Mouse (Mus musculus) forebrain, embryonic 16.5 days (tissue): ENCODE data around the gene Tnf. TPM values are rescaled to one million over a fixed set of nuclear protein-coding genes. Genes with fewer than 3 reads are reported as not detected.

Experiments used
- ATAC-seq: fragments of 200-750 bp; cut with Nextera tagmentation; 2 replicates; pipeline ENCODE4 v1.8.0; 2017; ENCODE audit warnings: mild to moderate bottlenecking, moderate library complexity
- H3K27ac ChIP-seq: fragments of 300-500 bp; sonication (generic); 2 replicates; pipeline ENCODE4 v1.5.1; 2014; ENCODE audit warnings: low read length, control low read depth
- H3K27me3 ChIP-seq: fragments of 300-500 bp; sonication (generic); replicated peaks from 2 replicates; pipeline ENCODE4 v1.6.1; 2014; ENCODE audit warnings: low read length; ENCODE audit not compliant: control insufficient read depth, insufficient read depth
- H3K36me3 ChIP-seq: fragments of 300-500 bp; sonication (generic); 2 replicates; pipeline ENCODE4 v1.6.1; 2014; ENCODE audit not compliant: control insufficient read depth, insufficient read depth
- H3K4me1 ChIP-seq: fragments of 300-500 bp; sonication (generic); replicated peaks from 2 replicates; pipeline ENCODE4 v1.6.1; 2014; ENCODE audit warnings: low read length; ENCODE audit not compliant: control insufficient read depth, insufficient read depth
- H3K4me2 ChIP-seq: fragments of 300-500 bp; sonication (generic); 2 replicates; pipeline ENCODE4 v1.6.1; 2014; ENCODE audit warnings: mild to moderate bottlenecking, low read length, control low read depth
- H3K4me3 ChIP-seq: fragments of 300-500 bp; sonication (generic); replicated peaks from 2 replicates; pipeline ENCODE4 v1.5.1; 2014; ENCODE audit warnings: mild to moderate bottlenecking, low read length, control low read depth
- H3K9ac ChIP-seq: fragments of 300-500 bp; sonication (generic); replicated peaks from 2 replicates; pipeline ENCODE4 v1.6.1; 2014; ENCODE audit warnings: low read depth, low read length, control low read depth
- H3K9me3 ChIP-seq: fragments of 300-500 bp; sonication (generic); 2 replicates; pipeline ENCODE4 v1.6.1; 2016; ENCODE audit warnings: low read length; ENCODE audit not compliant: control insufficient read depth
- WGBS: fragments of 180-500 bp; shearing (Covaris S2); extraction: QIAGEN DNeasy Blood & Tissue Kit; methylation state at CpG from one replicate; pipeline ENCODE4 v1.1.7; 2014; 5-methylcytosine and 5-hydroxymethylcytosine counted together
- polyA plus RNA-seq: library from polyadenylated mRNA; unstranded; fragments of >200 nt; fragmentation: Nextera tagmentation; extraction: Ambion mirVana; gene quantifications from 2 replicates; pipeline ENCODE4 v1.2.1, GENCODE M21; 2015

Tnf gene
- polyA plus RNA-seq, 1 experiment from 2014 or later, result not detected

- no peaks in the 10 kb centered on the region for H3K36me3 ChIP-seq
- peak overlapping the region; percentile 31 for H3K9ac ChIP-seq
- peak overlapping the region; percentile 75 for H3K4me2 ChIP-seq
- peak; percentile 28; the same call in 1 of the 2 replicates for ATAC-seq
- H3K27ac ChIP-seq, result no peak overlapping the region
- H3K27me3 ChIP-seq, result peaks cover 27% of the 10 kb centered on the region
- peaks cover 11% of the 10 kb centered on the region for H3K4me1 ChIP-seq
- peak overlapping the region; percentile 43 for H3K4me3 ChIP-seq
- WGBS, result 46% methylated on average over 19 of the region's 19 CpGs
- H3K9me3 ChIP-seq, result no peaks in the 10 kb centered on the region
Observed at GRCm38 (mm10) chr17:35194844-35195630, 6.8 kb downstream of the Tnf start.

- H3K4me3 ChIP-seq, result no peak within 1 kb of the TSS; the same call in 1 of the 2 replicates
- H3K9me3 ChIP-seq, result no peaks in the 10 kb centered on the region
- no peak within 1 kb of the TSS for H3K9ac ChIP-seq
- no peak within 1 kb of the TSS for H3K27ac ChIP-seq
- no peak for ATAC-seq
- H3K27me3 ChIP-seq, result peaks cover 27% of the 10 kb centered on the region
- H3K36me3 ChIP-seq, result no peaks in the 10 kb centered on the region
- 80% methylated on average over 28 of the region's 28 CpGs for WGBS
- H3K4me2 ChIP-seq, result peak within 1 kb of the TSS; percentile 75
- peaks cover 11% of the 10 kb centered on the region for H3K4me1 ChIP-seq
Observed at GRCm38 (mm10) chr17:35193881-35194843, 7.6 kb downstream of the Tnf start, which contains the start of gene Ltb. Ltb (plus strand) TSS chr17:35194439.

- no peak overlapping the region for H3K4me3 ChIP-seq
- no peak overlapping the region for H3K27ac ChIP-seq
- peaks cover 11% of the 10 kb centered on the region for H3K4me1 ChIP-seq
- H3K4me2 ChIP-seq, result no peak overlapping the region
- H3K36me3 ChIP-seq, result no peaks in the 10 kb centered on the region
- peaks cover 25% of the 10 kb centered on the region for H3K27me3 ChIP-seq
- no peak overlapping the region for H3K9ac ChIP-seq
- ATAC-seq, result no peak
- no peaks in the 10 kb centered on the region for H3K9me3 ChIP-seq
- 91% methylated on average over 5 of the region's 5 CpGs for WGBS
Observed at GRCm38 (mm10) chr17:35192924-35193323, 8.9 kb downstream of the Tnf start.

- 74% methylated on average over 2 of the region's 2 CpGs for WGBS
- Histone ChIP-seq H3K4me3 (no peak overlapping the region), H3K4me2 (no peak overlapping the region), H3K4me1 (peaks cover 11% of the 10 kb centered on the region), H3K27ac (no peak overlapping the region), H3K9me3 (no peaks in the 10 kb centered on the region), H3K27me3 (peaks cover 21% of the 10 kb centered on the region), H3K9ac (no peak overlapping the region), H3K36me3 (no peaks in the 10 kb centered on the region)
- ATAC-seq, result no peak
Observed at GRCm38 (mm10) chr17:35191723-35192122, 10.1 kb downstream of the Tnf start.

GRCm38 (mm10) chr17:35190096-35190495 is 11.7 kb downstream of the Tnf start:
- no peak overlapping the region for H3K27ac ChIP-seq
- ATAC-seq, result no peak
- 85% methylated on average over 4 of the region's 4 CpGs for WGBS

GRCm38 (mm10) chr17:35189186-35189585 is 12.6 kb downstream of the Tnf start:
- no peak for ATAC-seq
- Histone ChIP-seq H3K27me3 (peaks cover 1% of the 10 kb centered on the region; the same call in 1 of the 2 replicates), H3K36me3 (no peaks in the 10 kb centered on the region), H3K4me1 (peaks cover 9% of the 10 kb centered on the region), H3K9me3 (no peaks in the 10 kb centered on the region), H3K27ac (no peak overlapping the region), H3K9ac (no peak overlapping the region), H3K4me3 (no peak overlapping the region), H3K4me2 (no peak overlapping the region)
- 85% methylated on average over 1 of the region's 1 CpGs for WGBS

More at GRCm38 (mm10) chr17:35190096-35190495, 11.7 kb downstream of the Tnf start:
- H3K9ac ChIP-seq, result no peak overlapping the region
- H3K4me1 ChIP-seq, result peaks cover 9% of the 10 kb centered on the region
- H3K27me3 ChIP-seq, result peaks cover 7% of the 10 kb centered on the region
- no peak overlapping the region for H3K4me3 ChIP-seq
- no peaks in the 10 kb centered on the region for H3K9me3 ChIP-seq
- no peaks in the 10 kb centered on the region for H3K36me3 ChIP-seq
- H3K4me2 ChIP-seq, result no peak overlapping the region

- no peaks in the 10 kb centered on the region for H3K9me3 ChIP-seq
- H3K27ac ChIP-seq, result no peak within 1 kb of the TSS
- no peak within 1 kb of the TSS for H3K9ac ChIP-seq
- peaks cover 9% of the 10 kb centered on the region for H3K4me1 ChIP-seq
- H3K27me3 ChIP-seq, result no peaks in the 10 kb centered on the region
- 65% methylated on average over 7 of the region's 7 CpGs for WGBS
- no peak within 1 kb of the TSS for H3K4me3 ChIP-seq
- H3K4me2 ChIP-seq, result no peak within 1 kb of the TSS
- H3K36me3 ChIP-seq, result no peaks in the 10 kb centered on the region
- ATAC-seq, result no peak
Observed at GRCm38 (mm10) chr17:35187959-35188610, 13.7 kb downstream of the Tnf start, which contains the start of gene Lst1. Lst1 (minus strand) TSS chr17:35188439.

- Histone ChIP-seq H3K9me3 (no peaks in the 10 kb centered on the region), H3K27ac (no peak overlapping the region), H3K36me3 (no peaks in the 10 kb centered on the region), H3K4me3 (no peak overlapping the region), H3K4me1 (peaks cover 9% of the 10 kb centered on the region), H3K4me2 (no peak overlapping the region), H3K27me3 (no peaks in the 10 kb centered on the region), H3K9ac (no peak overlapping the region)
- no peak for ATAC-seq
- 73% methylated on average over 4 of the region's 4 CpGs for WGBS
Observed at GRCm38 (mm10) chr17:35187345-35187744, 14.5 kb downstream of the Tnf start.
